Mouse (Mus musculus) spleen, postnatal 10 days (tissue): ENCODE data around the gene Noto.
"Not testable (repeated sequence)": the region's sequence is repeated elsewhere in the genome, so short reads cannot be mapped to it uniquely, and the experiment has no call there.

Source experiments
- DNase-seq, 2 experiments: peaks; one replicate each; pipeline ENCODE4 v3.0.0; 2021 to 2022; ENCODE audit warnings: low spot score in 2 of 2

Noto gene

DNA sequence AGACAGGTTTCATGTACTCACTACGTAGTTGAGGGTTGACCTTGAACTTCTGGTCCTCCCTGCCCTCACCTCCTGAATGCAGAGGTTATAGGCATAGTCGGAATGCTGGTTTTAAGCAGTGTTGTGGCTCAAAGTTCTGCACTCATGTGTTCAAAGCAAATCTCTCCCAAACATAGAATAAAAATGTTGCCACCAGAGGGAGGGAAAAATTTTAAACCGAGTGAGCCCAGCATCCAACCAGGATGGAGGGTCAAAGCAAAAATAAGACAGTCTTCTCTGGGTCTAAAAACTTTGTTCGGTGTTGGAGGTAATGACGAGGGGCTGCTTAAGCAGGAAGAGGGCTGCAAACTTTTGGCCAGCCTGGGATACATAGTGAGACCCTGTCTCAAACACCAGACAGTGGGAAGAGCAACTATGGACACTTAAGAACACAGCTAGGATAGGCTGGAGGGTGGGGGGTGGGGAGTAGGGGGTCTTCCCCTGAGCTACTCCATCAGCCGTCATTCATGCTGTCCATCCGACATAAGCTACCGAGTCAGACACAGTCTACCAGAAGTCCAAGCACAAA lies 7.7 kb downstream of the Noto start:
- DNase-seq: no peak

DNA sequence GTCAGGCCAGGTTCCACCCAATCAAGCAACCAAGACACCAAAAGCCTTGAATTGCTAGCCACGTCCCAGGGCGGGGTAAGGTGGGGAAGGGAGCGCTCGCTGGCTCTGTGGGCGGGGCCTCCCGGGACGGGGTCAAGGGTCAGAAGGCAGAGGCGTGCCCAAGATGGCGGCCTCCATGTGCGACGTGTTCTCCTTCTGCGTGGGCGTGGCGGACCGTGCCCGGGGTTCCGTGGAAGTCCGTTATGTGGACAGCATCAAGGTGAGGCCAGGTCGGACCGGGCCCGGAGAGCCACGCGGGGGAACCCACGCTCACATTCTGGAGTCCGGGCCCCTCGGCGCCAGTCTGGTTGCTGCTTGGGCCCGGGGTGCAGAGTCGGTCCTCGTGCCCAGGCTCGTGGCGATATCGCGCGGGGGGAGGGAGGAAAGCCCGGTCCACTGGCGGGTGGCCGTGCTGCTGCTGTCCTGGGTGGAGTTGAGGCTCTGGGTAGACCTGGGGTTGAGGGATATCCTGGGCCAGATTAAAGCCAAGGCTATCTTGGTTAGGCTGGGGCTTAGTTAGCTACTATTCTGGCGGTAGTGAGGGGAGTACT lies 8.3 kb downstream of the Noto start, which contains the start of gene Smyd5:
Gene Smyd5, plus strand, starts transcription at position 148 of the 590 bp plus-strand sequence.
- peak; percentile 79 to 92 for DNase-seq

DNA sequence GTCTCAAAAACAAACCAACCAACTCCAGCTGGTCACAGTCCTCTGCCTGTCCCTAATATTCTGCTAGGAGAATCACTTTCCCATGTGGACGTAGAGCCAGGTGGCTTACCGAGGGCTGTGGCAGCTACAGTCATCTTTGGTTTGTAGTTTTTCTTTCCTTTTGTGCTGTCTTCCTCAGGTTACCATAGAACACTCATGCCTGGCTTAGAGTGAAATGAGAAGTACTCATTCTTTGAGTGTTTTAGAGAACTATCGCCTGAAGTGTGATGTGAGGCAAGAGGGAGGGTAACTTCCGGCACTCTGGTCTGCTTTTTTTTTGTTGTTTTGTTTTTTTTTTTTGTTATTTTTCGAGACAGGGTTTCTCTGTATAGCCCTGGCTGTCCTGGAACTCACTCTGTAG lies 10.2 kb downstream of the Noto start:
- DNase-seq: no peak

DNA sequence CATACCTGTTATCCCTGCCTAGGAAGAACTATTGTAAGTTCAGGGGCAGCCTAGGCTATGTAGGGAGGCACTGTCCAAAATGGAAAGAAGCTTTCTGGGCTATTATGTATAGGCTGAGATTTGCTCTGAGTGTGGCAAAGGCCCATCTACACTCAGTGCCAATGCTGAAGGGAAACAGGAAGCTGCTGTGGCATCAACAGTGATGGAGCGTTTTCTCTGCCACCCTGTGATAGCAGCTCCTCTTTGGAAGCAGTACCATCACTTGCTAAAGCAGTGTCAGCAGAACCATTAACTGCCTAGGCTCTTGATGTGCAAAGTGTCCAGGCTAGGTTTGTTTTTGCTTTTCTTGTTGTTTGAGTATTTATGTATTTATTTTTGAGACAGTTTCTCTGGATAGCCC lies 12.5 kb downstream of the Noto start:
- no peak for DNase-seq

DNA sequence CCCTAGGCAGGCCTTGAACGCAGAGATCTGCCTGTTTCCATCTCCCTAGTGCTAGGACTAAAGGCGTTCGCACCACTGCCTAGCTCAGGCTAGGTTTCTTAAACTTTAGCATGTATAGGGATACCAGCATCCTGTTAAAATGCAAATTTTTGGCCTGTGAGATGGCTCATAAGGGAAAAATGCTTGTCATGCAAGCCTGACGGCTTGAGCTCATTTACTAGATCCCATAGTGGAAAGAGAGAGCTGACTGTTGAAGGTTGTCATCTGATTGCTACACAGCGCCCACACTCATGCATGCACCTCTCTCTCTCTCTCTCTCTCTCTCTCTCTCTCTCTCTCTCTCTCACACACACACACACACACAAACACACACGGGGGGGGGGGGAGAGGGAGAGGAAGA lies 12.9 kb downstream of the Noto start:
- no peak for DNase-seq

DNA sequence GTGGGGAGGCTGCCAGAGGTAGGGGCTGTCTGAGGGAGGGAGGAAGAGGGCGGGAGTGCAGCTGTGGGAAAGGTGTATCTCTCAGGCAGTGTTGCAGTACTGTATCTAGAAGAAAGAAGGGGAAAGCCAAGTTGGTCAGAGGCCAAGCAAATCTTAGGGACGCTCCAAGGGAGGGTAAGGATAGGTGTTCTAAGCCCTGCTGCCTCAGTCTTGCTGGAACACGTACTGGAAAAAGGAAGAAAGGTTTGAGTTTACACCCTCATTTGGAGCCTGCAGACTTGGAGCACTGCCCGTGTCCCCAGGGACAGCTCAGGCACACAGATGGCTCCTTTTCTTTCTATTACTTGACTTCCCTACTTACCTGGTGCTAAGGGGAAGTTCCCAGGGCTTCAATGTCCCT lies 17.5 kb downstream of the Noto start:
- no peak for DNase-seq

DNA sequence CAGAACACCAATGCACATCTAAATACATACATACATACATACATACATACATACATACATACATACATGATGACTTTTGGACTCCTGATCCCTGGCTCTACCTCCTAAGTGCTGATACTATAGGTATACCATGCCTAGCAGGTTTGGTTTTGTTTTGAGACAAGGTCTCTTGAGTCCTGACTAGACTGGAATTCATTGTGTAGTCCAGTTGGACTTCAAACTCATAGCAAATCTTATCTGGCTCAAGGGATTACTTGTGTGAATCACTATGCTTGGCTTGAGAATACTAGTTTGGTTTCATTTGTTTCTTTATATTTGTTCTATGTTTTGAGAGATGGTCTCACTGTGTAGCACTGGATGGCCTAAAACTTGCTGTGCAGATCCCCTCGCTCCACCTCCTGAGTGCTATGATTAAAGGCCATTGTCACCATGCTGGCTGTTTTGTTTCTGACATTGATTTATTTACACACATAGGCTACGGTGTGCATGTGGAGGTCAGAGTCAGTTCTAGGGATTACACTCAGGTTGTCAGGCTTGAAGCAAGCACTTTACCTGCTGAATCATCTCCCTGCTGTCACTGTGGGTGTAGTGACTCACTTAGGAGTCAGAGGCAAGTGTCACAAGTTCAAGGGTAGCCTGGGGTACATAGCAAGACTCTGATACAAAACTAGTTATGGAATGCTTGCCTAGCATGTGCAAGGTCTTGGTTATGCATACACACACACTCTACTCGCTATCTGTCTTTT lies 20.0 kb downstream of the Noto start:
- no peak for DNase-seq

DNA sequence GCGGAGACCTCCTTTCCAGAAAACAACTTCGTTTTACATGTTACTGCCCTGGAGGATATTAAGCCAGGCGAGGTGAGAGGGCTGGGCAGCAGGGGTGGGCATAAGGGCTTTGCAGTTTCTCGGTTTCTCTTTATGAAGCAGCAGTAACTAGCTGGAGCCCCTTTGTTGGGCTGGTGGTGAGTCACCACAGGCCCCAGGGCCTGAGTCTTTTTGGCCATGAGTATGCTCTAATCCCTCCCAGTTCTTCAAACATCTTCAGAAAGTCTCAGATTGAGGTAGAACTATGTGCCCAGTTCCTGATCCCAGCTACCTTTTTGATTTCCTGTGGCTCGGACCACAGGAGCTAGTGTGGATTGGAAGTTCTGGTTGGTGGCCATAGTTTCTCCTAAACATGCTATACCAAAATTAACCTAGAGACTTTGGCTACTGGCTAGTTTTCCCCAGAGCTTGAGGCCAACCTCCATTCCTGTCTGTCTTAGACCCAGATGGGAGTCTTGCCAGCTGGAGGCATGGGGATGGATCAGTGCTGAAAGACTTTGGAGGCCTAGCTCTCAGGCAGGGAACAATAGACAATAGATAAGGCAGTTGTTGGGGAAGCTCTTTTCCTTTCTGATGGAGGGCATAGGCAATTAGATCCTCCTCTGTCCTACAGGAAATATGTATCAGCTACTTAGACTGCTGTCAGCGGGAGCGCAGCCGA lies 20.7 kb downstream of the Noto start:
- DNase-seq: no peak

DNA sequence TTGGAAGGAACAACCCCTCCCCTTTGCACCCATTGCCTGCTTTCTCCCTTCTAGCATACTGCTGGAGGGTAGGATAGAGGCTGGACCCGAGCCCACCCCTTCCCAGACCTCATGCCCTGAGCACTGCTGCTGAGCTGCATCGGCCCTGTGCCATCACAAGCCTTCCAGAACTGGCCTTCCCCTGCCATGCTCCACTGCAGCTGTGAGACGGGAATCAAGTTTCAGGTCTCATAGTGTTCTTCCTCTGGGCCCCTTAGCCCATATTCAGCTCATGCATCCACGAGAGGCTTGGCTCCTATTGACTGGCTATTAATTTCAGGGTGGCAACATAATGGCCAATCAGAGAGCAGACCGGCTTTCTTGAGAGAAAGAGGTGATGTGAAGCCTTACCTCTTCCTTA lies 21.6 kb downstream of the Noto start:
- DNase-seq: no peak

DNA sequence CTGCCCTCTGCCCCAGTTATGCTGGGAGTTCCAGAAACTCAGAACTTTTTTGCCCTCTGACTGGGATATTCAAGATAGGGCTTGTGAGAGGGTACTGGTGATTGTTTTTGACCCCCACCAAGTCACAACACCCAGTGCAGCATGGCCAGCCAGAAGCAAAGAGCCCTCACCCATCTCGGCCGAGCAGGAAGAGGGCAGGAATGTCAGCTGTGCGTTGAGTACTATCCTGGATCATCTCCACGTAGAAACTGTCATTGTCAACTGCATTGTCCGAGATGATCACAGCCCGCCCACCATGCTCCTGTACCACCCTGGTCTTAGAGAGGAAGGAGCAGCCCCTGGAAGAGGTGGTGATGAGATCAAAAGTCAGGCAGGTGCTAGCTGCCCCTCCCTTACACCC lies 23.7 kb downstream of the Noto start:
- DNase-seq: no peak

DNA sequence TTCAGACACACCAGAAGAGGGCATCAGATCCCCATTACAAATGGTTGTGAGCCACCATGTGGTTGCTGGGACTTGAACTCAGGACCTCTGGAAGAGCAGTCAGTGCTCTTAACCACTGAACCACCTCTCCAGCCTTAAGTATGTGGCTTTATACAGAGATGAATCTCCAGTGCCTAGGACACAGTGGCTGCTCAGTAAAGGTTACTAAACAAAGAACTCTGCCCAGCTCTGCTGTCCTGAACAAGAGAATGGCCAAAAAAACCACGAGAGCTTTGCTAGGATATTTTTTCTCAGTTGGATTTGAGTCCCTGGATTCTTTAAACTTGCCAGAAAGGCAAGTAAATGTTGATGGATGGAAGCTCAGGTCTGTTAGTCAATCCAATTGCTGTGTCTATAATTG lies 26.5 kb downstream of the Noto start:
- not testable (repeated sequence) for DNase-seq

DNA sequence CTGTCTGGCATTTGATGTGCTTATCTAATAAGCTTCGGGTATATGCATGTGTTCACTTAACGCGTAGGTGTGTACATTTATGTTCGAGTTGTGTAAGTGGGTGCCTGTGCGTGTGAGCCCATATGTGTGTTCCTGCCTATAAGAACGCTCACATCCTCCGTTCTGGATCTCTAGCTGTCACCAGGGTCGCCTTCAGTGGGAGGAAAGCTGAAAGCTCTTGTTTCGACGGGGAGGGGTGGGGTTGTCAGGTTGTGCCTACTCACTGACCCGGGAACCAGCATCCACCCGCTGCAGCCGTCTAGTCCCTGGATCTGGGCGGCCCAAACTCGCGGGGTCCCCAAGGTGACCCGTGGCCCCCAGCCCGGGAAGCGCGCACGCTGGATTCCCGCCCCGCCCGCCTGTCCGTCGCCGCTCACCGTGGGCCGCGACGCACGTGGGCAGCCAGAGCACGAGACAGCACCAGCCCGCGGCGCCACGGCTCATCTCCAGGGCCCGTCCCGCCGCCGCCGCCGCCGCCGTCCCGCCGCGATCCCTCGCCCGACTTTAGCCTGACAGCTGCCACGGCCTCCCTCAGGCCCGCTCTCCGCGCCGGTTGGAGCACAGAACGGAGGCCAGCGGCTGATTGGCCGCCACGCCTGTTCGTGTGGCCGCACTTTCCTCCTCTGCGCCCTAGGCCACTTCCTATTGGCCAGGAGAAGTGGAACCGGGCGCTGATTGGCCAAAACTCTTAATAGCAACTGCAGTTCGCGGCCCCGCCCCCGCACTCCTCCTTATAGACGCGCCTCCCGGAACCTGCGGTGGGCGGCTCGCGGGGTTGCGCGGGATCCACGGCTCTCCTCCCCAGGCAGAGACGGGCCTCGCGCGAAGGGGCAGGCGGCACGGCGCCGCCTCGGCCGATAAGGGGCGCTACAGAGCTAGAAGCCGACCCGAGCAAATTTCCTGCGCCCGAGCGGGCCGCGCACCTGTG lies 27.3 kb downstream of the Noto start, which contains the start of gene Cct7:
Gene Cct7, plus strand, starts transcription at position 818 of the 967 bp plus-strand sequence.
- DNase-seq: peak; percentile 97 to 99

DNA sequence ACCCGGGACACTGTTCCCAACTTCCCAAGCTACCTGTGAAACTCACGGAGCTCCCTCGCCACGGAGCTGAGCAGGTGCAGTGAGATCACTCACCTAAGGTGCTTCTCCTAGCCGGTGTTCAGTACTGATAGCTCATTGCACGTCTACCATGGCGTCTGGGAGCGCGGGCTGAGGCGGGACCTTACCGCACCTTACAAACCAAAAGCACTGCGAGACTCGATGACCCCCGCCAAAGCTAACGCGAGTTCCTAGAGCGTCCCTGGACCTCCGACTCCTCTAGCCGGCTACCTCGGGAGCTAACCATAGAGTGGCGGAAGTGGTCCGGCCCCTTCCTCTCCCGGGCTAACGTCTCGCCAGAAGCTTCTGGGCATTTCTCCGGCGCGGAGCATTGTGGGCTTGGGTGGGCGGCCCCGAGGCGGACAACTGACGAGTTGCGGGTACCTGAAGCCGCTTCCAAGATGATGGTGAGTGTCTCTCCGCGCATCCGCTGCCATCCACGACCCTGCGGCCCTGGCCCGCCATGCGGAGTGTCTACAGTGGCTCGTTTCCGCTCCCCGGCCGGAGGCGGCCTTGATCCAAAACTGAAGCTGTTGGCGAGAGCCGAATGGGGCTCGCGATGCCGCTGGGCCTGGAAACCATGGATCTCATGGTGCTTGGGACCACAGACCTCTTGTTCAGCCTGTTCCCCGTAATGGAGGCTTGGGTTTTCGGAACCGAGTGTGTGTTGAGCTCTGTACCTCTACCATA lies 28.2 kb downstream of the Noto start, which contains the start of gene Pradc1:
Gene Pradc1, minus strand, starts transcription at position 307 of the 747 bp plus-strand sequence.
- DNase-seq: peak; percentile 92 to 96

DNA sequence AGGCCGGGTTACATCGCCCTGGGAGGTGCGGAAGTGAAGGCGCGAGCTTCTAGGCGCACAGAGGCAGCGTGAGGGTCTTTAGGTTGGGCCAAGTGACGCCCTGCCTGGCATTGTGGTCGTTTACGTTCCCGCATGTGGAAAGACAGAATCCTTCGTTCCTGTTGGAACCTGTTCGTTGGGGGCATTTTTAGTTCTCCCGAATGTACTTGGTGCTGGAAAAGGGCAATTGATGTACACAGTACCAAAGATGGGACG lies 28.7 kb downstream of the Noto start:
- no peak for DNase-seq

DNA sequence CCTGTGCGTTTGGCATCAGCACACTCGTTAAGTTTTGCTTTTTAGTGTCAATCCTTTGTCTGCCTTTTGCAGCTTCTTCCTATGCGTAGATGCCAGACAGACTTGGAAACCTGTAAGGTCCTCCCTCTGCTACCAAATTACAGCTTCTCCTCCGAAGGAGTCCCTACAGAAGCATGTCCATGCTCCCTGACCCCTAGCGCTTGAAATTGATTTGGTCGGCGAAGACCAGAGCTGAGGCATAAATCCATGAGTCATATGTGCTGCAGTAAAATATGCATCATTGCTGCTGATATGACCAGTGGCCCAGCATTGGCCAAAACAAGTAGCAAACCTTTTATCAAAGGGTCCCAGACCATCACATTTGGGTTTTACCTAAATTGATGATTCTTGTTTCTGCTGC lies 29.1 kb downstream of the Noto start:
- DNase-seq: peak; percentile 28

DNA sequence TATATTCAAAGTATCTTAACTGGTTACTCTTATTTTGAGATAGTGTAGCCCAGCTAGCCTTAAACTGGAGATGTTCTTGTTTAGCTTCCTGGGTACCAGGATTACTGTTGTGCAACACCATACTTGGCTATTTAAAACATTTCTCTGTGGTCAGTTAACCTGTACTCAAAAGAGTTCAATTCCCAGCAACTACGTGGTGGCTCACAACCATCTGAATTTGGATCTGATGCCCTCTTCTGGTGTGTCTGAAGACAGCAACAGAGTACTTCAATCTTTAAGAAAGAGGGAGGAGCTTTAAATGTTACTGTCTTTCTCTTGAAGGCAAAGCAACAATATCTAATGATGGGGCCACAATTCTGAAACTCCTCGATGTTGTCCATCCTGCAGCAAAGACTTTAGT lies 35.9 kb downstream of the Noto start:
- DNase-seq: no peak

DNA sequence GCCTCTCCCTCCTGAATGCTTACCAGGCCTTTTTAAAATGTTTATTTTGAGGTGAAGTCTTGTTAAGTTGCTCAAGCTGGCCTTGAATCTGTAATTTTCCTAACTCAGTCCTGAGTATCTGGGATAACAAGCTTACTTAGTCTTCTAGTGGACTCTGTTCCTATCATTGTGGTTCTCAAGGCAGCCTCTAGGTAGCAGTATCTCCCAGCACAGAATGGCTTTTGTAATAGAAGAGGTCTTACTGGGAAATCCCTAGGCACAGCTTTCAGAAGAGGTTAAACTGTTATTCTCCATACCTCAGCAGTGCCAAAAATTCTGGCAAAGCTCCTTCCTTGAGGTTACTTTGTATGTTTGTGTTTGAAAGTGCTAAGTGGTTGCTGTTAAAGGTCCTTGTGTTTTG lies 41.7 kb downstream of the Noto start:
- DNase-seq: no peak

DNA sequence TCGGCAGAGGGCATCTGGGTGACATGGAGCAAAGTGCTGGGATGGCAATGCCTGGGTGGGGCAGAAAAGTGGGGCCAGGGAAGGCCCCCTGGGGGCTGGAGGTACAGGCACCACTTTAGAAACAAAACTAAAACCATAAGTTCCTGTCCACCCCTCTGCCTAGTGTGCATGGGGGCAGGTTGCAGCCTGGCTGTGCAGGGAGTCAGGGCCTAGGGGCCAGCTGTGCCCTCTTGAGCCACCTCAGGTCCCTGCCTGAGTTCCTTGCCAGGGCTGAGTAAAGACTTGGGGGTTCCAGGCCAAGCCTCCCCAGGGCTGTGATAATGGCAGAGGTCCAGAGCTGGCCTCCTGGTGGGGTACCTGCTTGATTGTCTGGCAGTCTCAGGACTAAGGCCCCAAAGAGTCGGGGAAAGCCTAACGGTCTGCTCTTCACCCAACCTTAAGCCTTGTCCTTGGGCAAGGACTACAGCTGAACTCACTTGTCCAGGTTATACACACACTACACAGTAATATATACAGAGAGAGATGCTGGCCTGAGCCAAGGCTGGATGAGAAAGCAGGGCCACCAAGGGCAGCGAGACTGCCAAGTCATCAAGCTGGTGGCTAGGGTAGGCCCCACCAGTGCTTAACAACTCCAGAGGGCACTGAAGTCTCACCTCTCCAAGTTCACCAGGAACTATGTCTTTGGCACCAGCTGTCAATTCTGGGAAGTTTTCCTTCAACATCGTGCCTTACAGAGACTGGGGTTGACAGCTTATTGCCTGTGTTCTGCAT lies 46.2 kb downstream of the Noto start:
- DNase-seq: no peak

DNA sequence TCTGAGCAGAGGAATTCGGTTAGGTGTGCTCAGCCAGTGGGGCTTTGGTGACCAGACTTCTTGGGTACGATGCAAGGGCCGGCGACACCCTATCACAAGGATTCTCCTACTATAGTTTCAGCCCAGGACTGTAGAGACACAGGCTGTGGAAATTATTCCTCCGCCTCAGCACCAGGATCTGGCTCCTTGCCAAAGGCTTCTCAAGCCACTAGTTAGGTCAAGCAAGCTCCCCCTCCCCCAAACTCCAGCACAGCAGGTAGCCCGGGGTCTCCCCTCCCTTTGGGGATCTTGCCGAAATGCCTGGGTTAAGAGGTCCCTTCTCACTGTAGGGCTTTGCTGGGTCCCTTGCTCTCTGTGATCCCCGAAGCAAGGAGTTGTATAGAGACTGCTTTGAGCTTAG lies 48.3 kb downstream of the Noto start:
- no peak for DNase-seq

DNA sequence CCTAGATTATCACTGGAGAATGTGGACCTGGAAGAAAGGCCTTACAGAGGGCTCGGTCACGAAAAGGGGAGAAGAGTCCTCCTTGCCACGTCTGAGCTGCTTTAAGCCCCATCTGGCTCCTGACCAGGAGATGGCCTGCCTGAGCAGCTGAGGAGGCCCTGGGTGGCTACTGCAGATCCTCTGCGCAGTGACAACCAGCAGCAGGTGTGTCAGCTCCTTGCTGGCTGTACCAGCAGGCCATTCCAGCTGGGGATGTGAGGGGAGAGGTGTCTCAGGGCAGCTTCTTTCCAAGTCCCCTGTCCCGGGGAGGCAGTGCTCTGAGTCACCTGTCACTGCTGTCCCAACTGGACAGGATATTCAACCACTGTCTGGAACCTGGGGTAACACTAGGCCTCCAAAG lies 48.9 kb downstream of the Noto start:
- no peak for DNase-seq
